Mouse (Mus musculus): Measurements from ENCODE around the gene E4f1.
"Not testable (repeated sequence)": the region's sequence is repeated elsewhere in the genome, so short reads cannot be mapped to it uniquely, and the experiment has no call there.

GRCm38 (mm10) chr17:24425326-24425725, 44.8 kb downstream of the E4f1 start:
- not testable (repeated sequence) for TF ChIP-seq CTCF (IDR thresholded peaks at IDR 0.05; ENCODE audit: borderline replicate concordance, extremely low read depth, insufficient read depth, insufficient read length); POLR2A (IDR thresholded peaks at IDR 0.05; ENCODE audit: borderline replicate concordance, extremely low read depth, insufficient read depth, insufficient read length, poor library complexity, severe bottlenecking)

Data from brain, embryonic 14.5 days (tissue).